Mouse (Mus musculus): ENCODE results near the gene Tdrd9. TPM values are rescaled to one million over a fixed set of nuclear protein-coding genes. Genes with fewer than 3 reads are reported as not detected.

The Tdrd9 gene
- polyA plus RNA-seq, 1 experiment = not detected

DNA sequence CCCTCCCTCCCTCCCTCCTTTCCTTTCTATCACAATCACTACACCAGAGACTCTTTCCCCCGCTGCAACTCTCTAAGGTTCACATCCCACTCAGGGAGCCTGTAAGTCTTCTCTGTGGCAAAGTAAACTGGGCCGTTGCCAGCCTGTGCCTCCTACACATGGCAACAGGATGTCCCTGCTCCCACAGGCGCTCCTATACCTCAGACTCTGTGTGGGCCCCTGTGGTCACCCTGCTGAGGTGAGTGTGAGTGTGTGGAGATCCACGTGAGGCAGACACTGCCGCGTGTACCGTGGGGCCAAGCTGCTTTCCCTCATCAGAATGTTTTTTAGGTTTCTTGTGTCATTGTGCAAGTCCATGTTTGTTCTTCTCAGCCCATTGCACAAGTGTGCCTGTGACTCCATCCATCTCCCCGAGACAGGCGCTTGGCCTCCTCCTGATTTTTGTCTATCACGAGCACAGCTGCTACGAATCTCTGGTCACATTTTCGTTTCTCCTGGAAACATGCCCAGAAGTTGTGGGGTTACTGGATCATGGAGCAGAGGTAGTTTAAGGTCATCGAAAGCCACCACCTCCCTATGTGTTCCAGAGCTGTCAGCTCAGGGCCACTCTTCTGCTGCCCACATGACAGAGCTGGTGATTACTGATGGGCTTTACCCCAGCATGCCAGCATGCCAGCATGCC lies 124.8 kb downstream of the Tdrd9 start:
- peak; percentile 84 for DNase-seq
- Histone ChIP-seq H3K4me3 (ENCODE audit: insufficient read depth, low read depth, low read length) (no peak overlapping the region), H3K27me3 (replicated peaks; ENCODE audit: control insufficient read depth, insufficient read depth, low read length) (no peaks in the 10 kb centered on the region), H3K27ac (ENCODE audit: insufficient read depth, low read depth, low read length) (no peak overlapping the region), H3K4me1 (ENCODE audit: control insufficient read depth, insufficient read depth, low read length) (no peaks in the 10 kb centered on the region), H3K36me3 (ENCODE audit: control insufficient read depth, insufficient read depth, low read length) (no peaks in the 10 kb centered on the region)
- 28% methylated on average over 13 of the region's 13 CpGs for WGBS
- no peak for TF ChIP-seq CTCF (conservative IDR thresholded peaks at IDR 0.05; ENCODE audit: insufficient read depth, insufficient read length, low read depth, low read length)
- TF ChIP-seq POLR2A (IDR thresholded peaks at IDR 0.05; ENCODE audit: low read depth, low read length) = no peak

DNA sequence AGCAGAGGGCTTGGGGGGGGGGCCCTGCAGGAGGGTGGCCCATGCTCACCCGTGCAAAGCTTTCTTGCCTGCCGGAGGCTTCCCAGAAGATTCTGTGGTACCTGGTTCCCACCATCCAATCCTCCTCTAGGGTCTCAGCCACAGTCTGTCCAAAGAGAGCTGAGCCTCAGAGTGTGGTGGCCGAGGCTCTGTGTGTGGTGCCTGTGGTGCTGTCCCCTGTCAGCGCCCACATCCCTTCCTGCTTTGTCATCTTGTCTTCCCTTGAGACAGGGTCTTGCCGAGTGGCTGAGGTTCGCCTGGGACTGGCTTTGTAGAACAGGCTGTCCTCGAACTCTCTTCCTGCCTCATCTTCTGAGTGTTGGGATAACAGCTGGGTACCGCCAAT lies 125.4 kb downstream of the Tdrd9 start:
- Histone ChIP-seq H3K4me1 (ENCODE audit: control insufficient read depth, insufficient read depth, low read length) (no peaks in the 10 kb centered on the region), H3K4me3 (ENCODE audit: insufficient read depth, low read depth, low read length) (no peak overlapping the region), H3K27me3 (replicated peaks; ENCODE audit: control insufficient read depth, insufficient read depth, low read length) (no peaks in the 10 kb centered on the region), H3K27ac (ENCODE audit: insufficient read depth, low read depth, low read length) (no peak overlapping the region), H3K36me3 (ENCODE audit: control insufficient read depth, insufficient read depth, low read length) (no peaks in the 10 kb centered on the region)
- DNase-seq = no peak
- TF ChIP-seq POLR2A (IDR thresholded peaks at IDR 0.05; ENCODE audit: low read depth, low read length) (no peak), CTCF (conservative IDR thresholded peaks at IDR 0.05; ENCODE audit: insufficient read depth, insufficient read length, low read depth, low read length) (no peak)
- WGBS = 61% methylated on average over 8 of the region's 8 CpGs

DNA sequence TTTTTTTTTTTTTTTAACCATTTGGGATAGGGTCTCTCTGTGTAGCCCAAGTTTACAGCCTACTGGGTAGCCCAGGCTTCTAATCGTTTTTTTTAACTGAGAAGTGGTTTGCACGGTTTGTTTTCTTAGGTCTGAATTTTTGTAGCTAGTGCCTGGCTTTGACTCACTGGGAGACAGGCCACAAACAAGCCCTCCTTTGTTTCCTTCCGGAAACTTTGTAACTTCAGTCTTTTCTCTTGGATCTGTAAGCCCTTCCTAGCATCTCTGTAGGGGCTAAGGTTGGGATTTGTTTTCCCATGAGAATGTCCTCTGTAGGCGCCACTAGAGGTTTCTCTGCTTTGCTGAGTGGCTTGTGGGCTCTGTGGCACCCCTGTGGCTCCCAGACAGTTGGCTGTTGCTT lies 128.7 kb downstream of the Tdrd9 start:
- Histone ChIP-seq H3K27me3 (replicated peaks; ENCODE audit: control insufficient read depth, insufficient read depth, low read length) (no peaks in the 10 kb centered on the region), H3K27ac (ENCODE audit: insufficient read depth, low read depth, low read length) (no peak overlapping the region), H3K4me3 (ENCODE audit: insufficient read depth, low read depth, low read length) (no peak overlapping the region), H3K4me1 (ENCODE audit: control insufficient read depth, insufficient read depth, low read length) (no peaks in the 10 kb centered on the region), H3K36me3 (ENCODE audit: control insufficient read depth, insufficient read depth, low read length) (no peaks in the 10 kb centered on the region)
- WGBS = 75% methylated on average over 4 of the region's 4 CpGs
- DNase-seq = no peak
- TF ChIP-seq POLR2A (IDR thresholded peaks at IDR 0.05; ENCODE audit: low read depth, low read length) (no peak), CTCF (conservative IDR thresholded peaks at IDR 0.05; ENCODE audit: insufficient read depth, insufficient read length, low read depth, low read length) (no peak)

DNA sequence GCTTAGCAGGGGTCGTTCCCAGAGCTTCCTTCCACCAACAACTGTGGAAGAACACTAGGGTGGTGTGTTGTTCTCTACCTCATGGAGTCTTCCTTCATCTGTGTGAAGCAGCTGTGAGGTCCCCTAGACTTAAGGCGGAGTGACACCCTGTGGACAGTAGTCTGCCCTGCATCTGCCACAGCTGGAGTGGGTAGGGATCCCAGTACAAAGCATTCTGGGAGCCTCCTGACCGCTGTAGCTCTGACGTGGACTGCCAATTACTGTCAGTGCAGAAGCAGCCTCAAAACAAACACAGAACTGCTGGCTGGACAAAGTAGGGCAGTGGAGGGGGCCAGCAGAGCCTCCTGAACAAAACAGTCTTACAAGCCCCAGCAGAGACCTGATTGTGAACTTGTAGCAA lies 129.7 kb downstream of the Tdrd9 start:
- H3K4me1 ChIP-seq (ENCODE audit: control insufficient read depth, insufficient read depth, low read length) = no peaks in the 10 kb centered on the region
- no peak overlapping the region for H3K4me3 ChIP-seq (ENCODE audit: insufficient read depth, low read depth, low read length)
- H3K27ac ChIP-seq (ENCODE audit: insufficient read depth, low read depth, low read length) = no peak overlapping the region
- 66% methylated on average over 4 of the region's 4 CpGs for WGBS
- no peak for DNase-seq
- TF ChIP-seq POLR2A (IDR thresholded peaks at IDR 0.05; ENCODE audit: low read depth, low read length) = no peak
- TF ChIP-seq CTCF (conservative IDR thresholded peaks at IDR 0.05; ENCODE audit: insufficient read depth, insufficient read length, low read depth, low read length) = no peak; the same call in 1 of the 2 replicates
- no peaks in the 10 kb centered on the region for H3K36me3 ChIP-seq (ENCODE audit: control insufficient read depth, insufficient read depth, low read length)
- H3K27me3 ChIP-seq (replicated peaks; ENCODE audit: control insufficient read depth, insufficient read depth, low read length) = no peaks in the 10 kb centered on the region

DNA sequence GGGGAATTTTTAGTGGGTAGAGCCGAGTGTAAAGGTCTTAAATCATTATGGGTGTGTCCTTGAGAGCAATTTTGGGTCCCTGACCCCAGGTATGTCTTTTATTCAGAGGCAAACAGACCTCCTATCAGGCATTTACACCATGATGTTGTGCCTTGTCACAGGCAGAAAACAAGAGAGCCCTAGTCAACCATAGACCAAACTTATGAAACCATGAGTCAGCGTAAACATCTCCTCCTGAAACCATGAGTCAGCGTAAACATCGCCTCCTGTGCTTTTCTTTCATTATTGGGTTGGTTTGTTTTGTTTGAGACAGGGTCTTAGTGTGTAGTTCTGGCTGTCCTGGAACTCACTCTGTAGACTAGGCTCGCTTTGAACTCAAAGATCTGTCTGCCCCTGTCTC lies 131.8 kb downstream of the Tdrd9 start:
- DNase-seq = no peak
- Histone ChIP-seq H3K36me3 (ENCODE audit: control insufficient read depth, insufficient read depth, low read length) (no peaks in the 10 kb centered on the region), H3K27me3 (replicated peaks; ENCODE audit: control insufficient read depth, insufficient read depth, low read length) (no peaks in the 10 kb centered on the region), H3K4me3 (ENCODE audit: insufficient read depth, low read depth, low read length) (no peak overlapping the region), H3K4me1 (ENCODE audit: control insufficient read depth, insufficient read depth, low read length) (no peaks in the 10 kb centered on the region), H3K27ac (ENCODE audit: insufficient read depth, low read depth, low read length) (no peak overlapping the region)
- 89% methylated on average over 5 of the region's 5 CpGs for WGBS
- TF ChIP-seq CTCF (conservative IDR thresholded peaks at IDR 0.05; ENCODE audit: insufficient read depth, insufficient read length, low read depth, low read length) (no peak), POLR2A (IDR thresholded peaks at IDR 0.05; ENCODE audit: low read depth, low read length) (no peak)

DNA sequence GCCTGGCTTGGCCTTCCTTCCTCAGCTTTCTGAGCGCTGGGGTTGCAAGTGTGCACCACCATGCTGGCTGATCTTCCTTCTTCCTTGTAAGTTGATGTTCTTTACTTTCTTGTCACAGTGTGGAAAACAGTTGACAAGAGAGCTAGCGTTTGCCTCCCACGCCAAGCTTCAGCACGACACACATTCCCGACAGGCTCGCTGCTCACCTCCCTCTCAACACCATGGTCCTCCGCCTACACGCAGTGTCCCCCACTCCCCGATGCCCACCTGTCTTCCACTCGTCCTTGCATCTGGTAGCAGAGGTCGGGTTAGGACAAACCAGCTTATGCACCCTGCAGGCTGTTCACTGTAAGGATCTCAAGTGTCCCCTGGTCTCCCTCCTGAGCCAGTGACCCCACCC lies 133.5 kb downstream of the Tdrd9 start:
- no peak for DNase-seq
- no peak for TF ChIP-seq POLR2A (IDR thresholded peaks at IDR 0.05; ENCODE audit: low read depth, low read length)
- no peak for TF ChIP-seq CTCF (conservative IDR thresholded peaks at IDR 0.05; ENCODE audit: insufficient read depth, insufficient read length, low read depth, low read length)
- H3K27me3 ChIP-seq (replicated peaks; ENCODE audit: control insufficient read depth, insufficient read depth, low read length) = no peaks in the 10 kb centered on the region
- H3K36me3 ChIP-seq (ENCODE audit: control insufficient read depth, insufficient read depth, low read length) = no peaks in the 10 kb centered on the region
- no peak overlapping the region for H3K4me3 ChIP-seq (ENCODE audit: insufficient read depth, low read depth, low read length)
- 83% methylated on average over 11 of the region's 11 CpGs for WGBS
- peaks cover 7% of the 10 kb centered on the region; the same call in 1 of the 2 replicates for H3K4me1 ChIP-seq (ENCODE audit: control insufficient read depth, insufficient read depth, low read length)
- H3K27ac ChIP-seq (ENCODE audit: insufficient read depth, low read depth, low read length) = no peak overlapping the region

DNA sequence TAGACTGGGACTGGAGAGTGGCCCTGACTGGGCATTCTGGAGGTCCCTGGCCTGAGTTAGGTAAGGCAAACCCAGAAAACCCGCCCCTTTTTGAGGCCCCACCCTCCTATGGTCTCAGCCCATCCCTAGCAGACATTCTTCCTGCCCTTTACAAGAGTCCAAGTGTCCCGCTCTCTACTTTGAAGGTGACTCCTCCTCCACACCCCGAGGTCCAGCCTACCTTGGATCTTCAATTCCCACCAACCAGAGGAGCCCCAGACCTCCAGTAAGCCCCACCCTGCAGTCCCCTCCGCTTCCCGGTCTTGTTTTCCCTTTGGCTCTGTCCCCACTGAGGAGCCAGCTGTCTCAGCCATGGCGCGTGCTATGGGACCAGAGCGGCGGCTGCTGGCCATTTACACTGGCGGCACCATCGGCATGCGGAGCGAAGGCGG lies 135.2 kb downstream of the Tdrd9 start, which contains the start of gene Aspg:
Aspg (plus strand) TSS at position 139 of the 431 bp plus-strand sequence.
- Histone ChIP-seq H3K4me3 (ENCODE audit: insufficient read depth, low read depth, low read length) (peak within 1 kb of the TSS; percentile 46; the same call in 1 of the 2 replicates), H3K36me3 (ENCODE audit: control insufficient read depth, insufficient read depth, low read length) (no peaks in the 10 kb centered on the region), H3K4me1 (ENCODE audit: control insufficient read depth, insufficient read depth, low read length) (peaks cover 7% of the 10 kb centered on the region; the same call in 1 of the 2 replicates), H3K27me3 (replicated peaks; ENCODE audit: control insufficient read depth, insufficient read depth, low read length) (no peaks in the 10 kb centered on the region), H3K27ac (ENCODE audit: insufficient read depth, low read depth, low read length) (peak within 1 kb of the TSS; percentile 7; the same call in 1 of the 2 replicates)
- no peak for TF ChIP-seq POLR2A (IDR thresholded peaks at IDR 0.05; ENCODE audit: low read depth, low read length)
- TF ChIP-seq CTCF (conservative IDR thresholded peaks at IDR 0.05; ENCODE audit: insufficient read depth, insufficient read length, low read depth, low read length) = no peak
- 6% methylated on average over 14 of the region's 14 CpGs for whole genome bisulfite sequencing
- DNase-seq = peak; percentile 86

Data from kidney, adult 2 months (tissue).